Mouse (Mus musculus) heart, postnatal 0 days (tissue): ENCODE results near the gene Pdgfa.

Experiments
- CTCF ChIP-seq: IDR thresholded peaks from 2 replicates; pipeline ENCODE4 v1.5.1; 2016; ENCODE audit warnings: antibody characterized with exemption, control low read depth, low read depth
- EP300 ChIP-seq: IDR thresholded peaks from 2 replicates; pipeline ENCODE4 v1.6.1; 2016; ENCODE audit warnings: antibody characterized with exemption, low read depth

GRCm38 (mm10) chr5:138947487-138947886, 49.7 kb downstream of the Pdgfa start:
- TF ChIP-seq EP300, result no peak
- no peak for TF ChIP-seq CTCF
